Mouse (Mus musculus) CH12.LX (cell line): ENCODE results near the gene Tlr2.

Experiments
- E2F4 ChIP-seq: IDR thresholded peaks from 2 replicates; pipeline ENCODE4 v1.6.1; 2011; ENCODE audit warnings: low read depth, low read length, improper control_type of control experiment; ENCODE audit not compliant: insufficient replicate concordance
- KAT2A ChIP-seq: IDR thresholded peaks from 2 replicates; pipeline ENCODE4 v1.6.1; 2012; ENCODE audit warnings: low read length, improper control_type of control experiment, inconsistent platforms; ENCODE audit not compliant: insufficient replicate concordance

DNA sequence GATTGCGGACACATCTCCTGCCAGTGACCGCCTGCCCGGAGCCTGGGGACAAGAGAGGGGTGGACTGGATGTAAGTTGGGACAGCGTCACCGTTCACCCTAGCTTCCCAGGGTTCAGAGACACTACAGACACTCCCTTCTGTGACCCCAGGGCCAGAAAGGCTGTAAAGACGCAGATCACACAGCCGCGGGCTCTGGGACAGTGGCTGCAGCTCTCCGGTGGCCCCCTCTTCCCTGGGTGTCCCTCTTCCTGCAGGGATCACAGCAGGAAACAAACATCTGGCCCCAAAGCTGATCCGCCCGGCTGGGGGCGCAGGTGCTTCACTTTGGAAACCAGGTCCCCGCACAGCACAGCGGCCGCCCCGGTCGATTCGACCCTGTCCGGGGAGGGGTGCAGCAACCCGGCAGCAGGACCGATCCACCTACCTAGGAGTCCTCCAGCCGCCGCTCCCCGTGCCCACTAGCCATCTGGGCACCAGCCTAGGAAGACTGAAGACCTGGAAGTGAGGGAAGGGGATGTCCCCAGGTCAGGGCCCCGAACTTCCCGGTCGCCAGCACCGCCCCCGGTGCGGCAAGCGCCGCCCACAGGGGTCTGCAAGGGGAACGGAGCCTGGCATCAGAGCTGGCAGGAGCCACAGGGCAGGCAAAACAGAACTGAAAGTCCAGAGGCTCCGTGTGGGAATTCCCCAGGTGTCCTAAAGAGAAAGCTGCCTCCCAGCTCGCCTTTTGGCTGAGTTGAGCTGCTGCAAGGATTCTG is at the start of gene Tlr2:
- no peak for TF ChIP-seq E2F4
- no peak for TF ChIP-seq KAT2A
